Mouse (Mus musculus) embryonic facial prominence, embryonic 10.5 days (tissue): ENCODE measurements around the gene Ninj1. TPM values are rescaled to one million over a fixed set of nuclear protein-coding genes. Genes with fewer than 3 reads are reported as not detected.

ENCODE experiments used
- DNase-seq: peaks from one replicate; pipeline ENCODE4 v3.0.0-alpha.2; 2017; ENCODE audit warnings: low spot score
- H3K27ac ChIP-seq: fragments of 300-500 bp; sonication (generic); replicated peaks from 2 replicates; pipeline ENCODE4 v1.5.1; 2016; ENCODE audit warnings: mild to moderate bottlenecking
- H3K27me3 ChIP-seq: fragments of 300-500 bp; sonication (generic); replicated peaks from 2 replicates; pipeline ENCODE4 v1.6.1; 2016; ENCODE audit warnings: low read depth, mild to moderate bottlenecking; ENCODE audit not compliant: poor library complexity, severe bottlenecking
- H3K36me3 ChIP-seq: fragments of 300-500 bp; sonication (generic); replicated peaks from 2 replicates; pipeline ENCODE4 v1.6.1; 2016; ENCODE audit warnings: mild to moderate bottlenecking, moderate library complexity
- H3K4me1 ChIP-seq: fragments of 300-500 bp; sonication (generic); 2 replicates; pipeline ENCODE4 v1.6.1; 2016
- H3K4me3 ChIP-seq: fragments of 300-500 bp; sonication (generic); 2 replicates; pipeline ENCODE4 v1.5.1; 2016; ENCODE audit warnings: mild to moderate bottlenecking, moderate library complexity
- H3K9me3 ChIP-seq: fragments of 300-500 bp; sonication (generic); 2 replicates; pipeline ENCODE4 v1.6.1; 2016; ENCODE audit warnings: mild to moderate bottlenecking
- WGBS: fragments of 180-500 bp; shearing (Covaris S2); methylation state at CpG from one replicate; pipeline ENCODE4 v1.1.7; 2016; 5-methylcytosine and 5-hydroxymethylcytosine counted together
- polyA plus RNA-seq: library from polyadenylated mRNA; unstranded; fragments of >200 nt; fragmentation: Nextera tagmentation; extraction: Ambion mirVana; gene quantifications from 2 replicates; pipeline ENCODE4 v1.2.1, GENCODE M21; 2016

The Ninj1 gene
- polyA plus RNA-seq, 1 experiment from 2014 or later = 28.0 TPM

DNA sequence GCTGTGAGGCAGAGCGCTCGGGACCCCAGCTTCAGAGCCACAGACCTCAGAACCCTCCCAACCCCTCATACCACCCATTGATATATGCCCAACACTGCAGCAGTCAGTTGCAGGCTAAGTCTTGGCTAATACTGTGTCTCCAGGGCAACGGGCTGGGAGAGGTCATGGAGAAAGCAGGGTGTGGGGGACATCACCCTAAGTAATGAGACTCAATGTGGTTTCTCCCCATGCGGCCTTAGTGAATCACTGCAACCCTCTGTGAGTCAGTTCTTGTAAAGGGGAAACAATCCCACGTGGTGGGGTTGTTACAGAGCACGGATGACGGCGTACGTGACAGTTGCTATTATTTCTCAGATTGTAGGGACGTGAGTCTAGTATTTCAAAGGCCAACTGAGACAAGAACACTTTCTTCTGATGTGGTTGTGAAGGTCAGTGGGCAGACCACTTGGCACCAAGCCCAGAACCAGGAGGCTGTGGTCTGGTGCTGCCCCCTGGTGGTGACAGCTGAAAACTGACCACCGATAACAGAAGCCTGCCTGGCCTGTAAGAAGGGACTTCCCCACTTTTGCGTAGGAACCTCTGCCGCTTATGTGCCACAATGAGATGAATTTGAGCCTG lies 18.2 kb downstream of the Ninj1 start:
- Histone ChIP-seq H3K36me3 (no peaks in the 10 kb centered on the region), H3K9me3 (no peaks in the 10 kb centered on the region), H3K4me1 (peaks cover 11% of the 10 kb centered on the region), H3K27me3 (no peaks in the 10 kb centered on the region), H3K27ac (no peak overlapping the region), H3K4me3 (no peak overlapping the region)
- peak; percentile 84 for DNase-seq
- 57% methylated on average over 13 of the region's 13 CpGs for WGBS

DNA sequence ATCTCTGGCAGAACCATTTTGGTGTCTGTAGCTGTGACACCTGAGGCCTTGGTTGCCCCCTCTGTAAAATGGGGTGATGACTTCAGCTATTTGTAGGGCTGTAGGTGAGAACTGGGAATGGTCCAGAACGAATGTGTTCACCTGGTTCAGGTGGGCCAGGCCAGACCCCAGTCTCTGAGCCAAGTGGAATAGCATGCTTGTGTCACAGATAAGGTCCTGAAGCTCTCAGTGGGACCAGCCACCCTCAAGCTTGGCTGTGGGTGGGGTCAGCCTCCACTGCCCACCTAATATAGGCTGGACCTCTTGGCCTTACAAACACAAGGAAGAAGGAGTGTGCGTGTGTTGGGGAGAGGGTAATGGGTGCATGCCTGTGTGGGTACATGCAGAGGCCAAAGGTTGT lies 19.1 kb downstream of the Ninj1 start:
- Histone ChIP-seq H3K27ac (no peak overlapping the region), H3K27me3 (no peaks in the 10 kb centered on the region), H3K9me3 (no peaks in the 10 kb centered on the region), H3K36me3 (no peaks in the 10 kb centered on the region), H3K4me1 (peaks cover 18% of the 10 kb centered on the region), H3K4me3 (no peak overlapping the region)
- DNase-seq = no peak
- WGBS = 88% methylated on average over 2 of the region's 2 CpGs

DNA sequence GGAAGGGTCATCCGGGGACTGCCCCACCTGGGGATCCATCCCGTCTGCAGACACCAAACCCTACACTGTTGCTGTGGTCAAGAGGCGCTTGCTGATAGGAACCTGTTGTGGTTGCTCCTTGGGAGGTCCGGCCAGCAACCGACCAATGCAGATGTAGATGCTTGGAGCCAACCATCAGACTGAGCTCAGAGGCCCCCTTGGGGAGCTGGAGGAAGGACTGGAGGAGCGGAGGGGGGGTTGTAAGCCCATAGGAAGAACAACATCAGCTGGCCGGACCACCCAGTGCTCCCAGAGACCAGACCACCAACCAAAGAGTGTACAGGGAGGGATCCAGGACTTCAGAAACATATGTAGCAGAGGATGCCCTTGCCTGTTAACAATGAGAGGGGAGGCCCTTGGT lies 22.0 kb downstream of the Ninj1 start:
- Histone ChIP-seq H3K27me3 (peaks cover 17% of the 10 kb centered on the region), H3K36me3 (no peaks in the 10 kb centered on the region), H3K4me3 (no peak overlapping the region), H3K27ac (no peak overlapping the region), H3K9me3 (no peaks in the 10 kb centered on the region), H3K4me1 (peaks cover 33% of the 10 kb centered on the region)
- WGBS = 70% methylated on average over 7 of the region's 7 CpGs
- no peak for DNase-seq

DNA sequence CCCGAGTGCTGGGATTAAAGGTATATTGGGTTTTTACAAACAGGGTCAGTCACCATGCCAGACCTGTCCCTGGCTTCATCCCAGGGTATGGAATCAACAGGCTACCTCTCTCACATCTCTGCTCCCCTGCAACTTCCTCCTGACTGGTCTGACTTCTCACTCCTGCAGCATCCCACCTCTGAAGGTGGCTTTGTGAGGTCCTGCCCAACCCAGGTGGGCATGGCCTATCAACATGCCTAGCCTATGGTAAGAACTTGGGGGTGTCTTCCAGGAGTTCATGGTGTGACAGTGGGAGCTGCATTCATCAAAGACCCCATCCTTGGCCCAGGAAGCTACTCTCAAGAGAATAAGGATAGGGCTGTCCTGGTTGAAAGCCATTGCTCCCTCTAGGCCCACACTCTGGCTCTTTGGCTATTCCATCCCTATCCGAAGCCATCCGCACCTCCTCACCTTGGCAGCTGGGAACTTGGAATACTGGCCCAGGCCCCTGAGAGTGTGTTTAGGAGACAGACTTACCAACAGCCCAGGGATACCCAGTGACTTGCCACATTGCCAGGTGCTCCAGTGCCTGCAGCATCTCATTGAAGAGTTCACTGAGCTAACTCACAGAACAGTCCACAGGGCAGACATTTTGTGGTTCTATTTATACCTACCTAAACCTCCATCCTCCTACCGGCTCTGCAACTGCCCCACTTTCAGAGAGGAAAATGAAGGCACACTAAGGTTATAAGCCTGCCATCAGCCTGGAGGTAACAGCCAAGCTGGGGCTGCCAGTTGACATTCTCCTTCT lies 25.6 kb downstream of the Ninj1 start:
- Histone ChIP-seq H3K36me3 (no peaks in the 10 kb centered on the region), H3K4me1 (peaks cover 57% of the 10 kb centered on the region), H3K27ac (no peak overlapping the region), H3K27me3 (peaks cover 40% of the 10 kb centered on the region), H3K4me3 (no peak overlapping the region), H3K9me3 (no peaks in the 10 kb centered on the region)
- DNase-seq = no peak
- 81% methylated on average over 4 of the region's 4 CpGs for WGBS

DNA sequence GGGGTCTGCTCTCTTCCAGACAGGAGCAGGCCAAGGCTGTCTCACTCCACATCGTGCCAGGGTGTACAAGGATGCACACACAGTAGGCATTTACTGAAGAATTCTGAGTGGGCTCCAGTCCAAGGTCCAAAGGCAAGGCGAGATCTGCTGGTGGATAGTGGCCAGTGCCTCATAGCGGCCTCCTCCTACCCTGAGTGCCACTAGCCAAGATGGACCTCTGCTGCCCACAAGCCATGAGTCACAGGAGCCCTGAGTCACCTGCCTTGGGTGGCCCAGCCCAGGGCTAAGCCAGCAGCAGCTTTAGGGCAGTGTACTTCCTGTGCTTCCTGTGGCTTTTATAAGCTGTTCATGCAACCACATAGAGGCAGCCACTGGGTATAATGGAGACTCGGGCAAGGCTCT lies 26.2 kb downstream of the Ninj1 start:
- Histone ChIP-seq H3K27ac (no peak overlapping the region), H3K36me3 (no peaks in the 10 kb centered on the region), H3K4me1 (peaks cover 57% of the 10 kb centered on the region), H3K4me3 (no peak overlapping the region), H3K9me3 (no peaks in the 10 kb centered on the region), H3K27me3 (peaks cover 45% of the 10 kb centered on the region)
- no peak for DNase-seq
- 67% methylated on average over 4 of the region's 4 CpGs for WGBS

DNA sequence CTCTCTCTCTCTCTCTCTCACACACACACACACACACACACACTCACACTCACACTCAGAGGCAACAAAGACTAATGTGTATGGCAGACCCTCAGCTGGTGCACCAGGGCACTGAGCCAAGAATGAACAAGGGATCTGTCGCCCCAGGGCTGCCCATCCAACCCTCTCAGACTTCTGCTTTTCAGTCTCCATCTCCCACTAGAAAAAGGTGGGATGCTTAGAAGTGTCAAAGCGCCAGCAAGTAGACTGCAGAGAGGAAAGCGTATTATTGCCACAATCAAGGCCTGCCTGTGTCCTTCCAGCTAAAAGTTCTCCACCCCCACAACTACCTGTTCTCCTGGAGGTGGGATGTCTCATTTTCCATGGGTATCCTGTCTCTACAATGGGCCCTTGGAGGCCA lies 27.2 kb downstream of the Ninj1 start:
- Histone ChIP-seq H3K36me3 (no peaks in the 10 kb centered on the region), H3K4me3 (peak overlapping the region; percentile 84; the same call in 1 of the 2 replicates), H3K27ac (no peak overlapping the region), H3K9me3 (no peaks in the 10 kb centered on the region), H3K27me3 (peaks cover 51% of the 10 kb centered on the region), H3K4me1 (peaks cover 57% of the 10 kb centered on the region)
- DNase-seq = no peak
- 88% methylated on average over 3 of the region's 3 CpGs for WGBS

DNA sequence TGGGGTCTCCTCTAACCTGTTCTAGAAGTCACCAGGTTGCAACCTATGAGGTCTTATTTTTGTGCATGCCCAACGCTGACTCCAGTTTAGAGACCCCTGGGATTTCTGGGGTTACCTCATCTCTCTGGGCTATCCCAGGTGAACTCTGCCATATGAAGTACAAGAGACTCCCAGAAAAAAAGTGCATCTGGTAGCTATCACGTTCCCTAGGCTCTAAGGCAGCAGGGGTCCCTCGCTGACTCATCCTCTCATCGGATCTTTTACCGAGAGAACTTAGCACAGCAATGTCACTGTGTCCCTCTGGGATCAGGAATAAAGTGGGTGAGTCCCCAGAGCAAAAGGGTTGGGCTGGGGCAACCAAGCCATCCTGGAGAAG lies 27.8 kb downstream of the Ninj1 start:
- Histone ChIP-seq H3K9me3 (no peaks in the 10 kb centered on the region), H3K36me3 (no peaks in the 10 kb centered on the region), H3K4me1 (peaks cover 55% of the 10 kb centered on the region), H3K4me3 (peak overlapping the region; percentile 84), H3K27me3 (peaks cover 51% of the 10 kb centered on the region), H3K27ac (peak overlapping the region; percentile 86)
- 10% methylated on average over 5 of the region's 5 CpGs for WGBS
- DNase-seq = no peak

DNA sequence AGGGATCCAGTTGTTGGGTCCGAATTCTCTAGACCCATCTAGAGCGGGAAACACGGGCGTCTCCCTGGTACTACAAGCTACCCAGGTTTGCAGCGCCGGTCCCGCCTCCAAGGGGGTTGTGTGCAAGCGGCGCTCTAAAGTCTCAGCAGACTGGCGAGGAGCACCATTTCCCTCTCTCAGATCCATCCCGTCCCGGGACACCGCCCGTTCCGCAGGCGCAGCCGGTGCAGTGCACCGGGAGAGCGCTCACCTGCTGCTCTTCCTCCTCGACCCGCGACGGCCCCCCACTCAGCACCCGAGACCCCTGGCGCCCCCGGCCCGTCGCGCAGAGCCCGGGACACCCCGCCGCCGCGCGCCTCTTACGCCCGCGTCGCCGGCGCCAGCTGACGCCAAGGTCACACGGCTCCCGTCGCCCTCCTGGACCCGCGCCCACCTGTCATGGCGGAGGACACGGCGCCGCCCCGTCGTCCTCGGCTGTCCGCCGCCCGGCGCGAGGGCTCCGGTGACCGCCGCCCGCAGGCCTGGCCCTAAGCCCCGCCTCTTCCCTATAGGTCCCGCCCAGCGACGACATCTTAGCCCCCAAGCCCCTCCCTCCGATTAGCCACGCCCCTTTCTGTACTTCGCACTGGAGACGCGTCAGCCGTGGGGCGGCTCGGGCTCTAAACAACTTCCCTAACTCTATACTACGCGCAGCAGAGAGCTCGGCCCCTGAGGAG lies 28.4 kb downstream of the Ninj1 start, which contains the start of gene Card19:
Gene Card19, minus strand, starts transcription at position 534 of the 716 bp plus-strand sequence.
- H3K4me1 ChIP-seq = peaks cover 55% of the 10 kb centered on the region
- H3K27me3 ChIP-seq = peaks cover 55% of the 10 kb centered on the region
- H3K27ac ChIP-seq = peak within 1 kb of the TSS; percentile 86
- no peaks in the 10 kb centered on the region for H3K9me3 ChIP-seq
- peak; percentile 93 for DNase-seq
- no peaks in the 10 kb centered on the region for H3K36me3 ChIP-seq
- under 1% methylated on average over 78 of the region's 78 CpGs for WGBS
- peak within 1 kb of the TSS; percentile 84 for H3K4me3 ChIP-seq

DNA sequence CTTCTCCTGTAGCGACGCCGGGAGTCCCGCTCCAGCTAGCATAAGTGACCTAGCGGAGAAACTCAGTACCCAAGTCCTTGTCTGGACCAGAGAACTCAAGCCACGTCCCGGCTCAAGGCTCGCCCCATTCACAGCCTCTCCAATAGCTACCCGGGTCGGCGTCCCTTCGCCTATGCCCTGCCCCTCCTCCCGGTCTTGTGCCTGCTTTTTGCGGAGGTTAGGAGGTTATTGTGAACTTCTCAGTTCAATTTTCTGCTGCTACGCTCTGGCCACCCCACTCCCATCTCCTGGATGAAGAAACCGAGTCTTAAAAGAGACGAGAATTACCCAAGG lies 28.9 kb downstream of the Ninj1 start:
- 3% methylated on average over 17 of the region's 17 CpGs for WGBS
- H3K4me1 ChIP-seq = peaks cover 50% of the 10 kb centered on the region
- no peaks in the 10 kb centered on the region for H3K36me3 ChIP-seq
- DNase-seq = no peak
- H3K9me3 ChIP-seq = peaks cover 4% of the 10 kb centered on the region; the same call in 1 of the 2 replicates
- H3K27me3 ChIP-seq = peaks cover 55% of the 10 kb centered on the region
- H3K27ac ChIP-seq = peak overlapping the region; percentile 86
- peak overlapping the region; percentile 84 for H3K4me3 ChIP-seq

DNA sequence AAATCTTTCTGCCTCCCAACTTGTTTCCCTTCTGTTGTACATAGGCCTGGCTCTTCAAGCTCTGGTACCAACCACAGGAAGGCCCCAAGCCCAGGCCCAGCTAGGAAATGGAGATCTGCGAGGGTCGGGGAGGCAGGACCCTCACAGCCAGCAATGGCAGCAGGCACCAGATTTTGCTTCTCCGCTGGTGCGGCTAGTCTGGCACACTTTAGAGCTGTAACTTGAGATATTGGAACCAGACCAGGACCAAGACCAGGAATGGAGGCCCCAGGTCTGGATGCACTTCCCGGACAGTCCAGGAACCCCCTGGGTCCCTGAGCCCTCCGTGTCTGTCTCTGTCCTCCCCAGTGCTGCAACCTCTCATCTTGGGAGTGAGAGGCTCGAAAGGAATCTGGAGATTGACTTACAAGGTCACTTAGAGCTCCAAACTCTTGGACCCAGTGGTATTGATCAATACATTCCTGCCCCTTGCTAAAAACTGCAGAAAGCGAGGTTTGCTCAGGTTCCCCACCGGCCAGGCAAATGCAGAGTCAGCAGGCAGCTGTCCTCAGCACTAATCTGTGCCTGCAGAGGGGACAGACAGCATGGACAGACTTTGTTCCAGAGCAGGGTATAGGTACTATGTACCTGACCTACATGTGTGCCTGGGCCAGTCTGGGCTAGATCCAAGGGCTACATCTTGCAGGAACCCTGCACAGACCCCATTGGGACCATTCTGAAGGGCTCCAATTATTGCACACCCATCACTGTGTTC lies 29.7 kb downstream of the Ninj1 start:
- DNase-seq = peak; percentile 53
- Histone ChIP-seq H3K4me3 (peak overlapping the region; percentile 84), H3K4me1 (peaks cover 42% of the 10 kb centered on the region), H3K9me3 (peaks cover 4% of the 10 kb centered on the region; the same call in 1 of the 2 replicates), H3K27me3 (peaks cover 55% of the 10 kb centered on the region), H3K36me3 (no peaks in the 10 kb centered on the region), H3K27ac (peak overlapping the region; percentile 86; the same call in 1 of the 2 replicates)
- WGBS = 40% methylated on average over 9 of the region's 9 CpGs

DNA sequence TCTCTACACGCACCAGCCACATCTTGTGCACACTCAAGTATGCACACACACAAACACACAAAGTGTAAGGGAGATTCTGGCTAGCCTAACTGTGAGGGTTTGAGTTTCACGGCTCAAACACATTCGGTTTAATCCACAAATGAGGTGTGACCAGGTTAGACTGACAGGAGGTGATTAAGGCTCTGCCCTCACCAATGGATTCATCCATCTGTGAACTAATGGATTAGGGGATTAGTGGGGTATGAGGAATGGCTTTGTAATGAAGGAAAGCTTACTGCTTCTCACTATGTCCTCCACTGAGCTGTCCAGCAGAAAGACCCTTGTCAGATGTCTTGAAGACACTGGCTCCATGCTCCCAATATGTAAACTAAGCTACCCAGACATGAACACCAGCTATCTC lies 31.4 kb downstream of the Ninj1 start:
- no peak overlapping the region for H3K4me3 ChIP-seq
- H3K36me3 ChIP-seq = no peaks in the 10 kb centered on the region
- peaks cover 4% of the 10 kb centered on the region; the same call in 1 of the 2 replicates for H3K9me3 ChIP-seq
- H3K27ac ChIP-seq = no peak overlapping the region
- WGBS = 45% methylated on average over 3 of the region's 3 CpGs
- no peak for DNase-seq
- H3K27me3 ChIP-seq = peaks cover 50% of the 10 kb centered on the region
- peaks cover 35% of the 10 kb centered on the region for H3K4me1 ChIP-seq

DNA sequence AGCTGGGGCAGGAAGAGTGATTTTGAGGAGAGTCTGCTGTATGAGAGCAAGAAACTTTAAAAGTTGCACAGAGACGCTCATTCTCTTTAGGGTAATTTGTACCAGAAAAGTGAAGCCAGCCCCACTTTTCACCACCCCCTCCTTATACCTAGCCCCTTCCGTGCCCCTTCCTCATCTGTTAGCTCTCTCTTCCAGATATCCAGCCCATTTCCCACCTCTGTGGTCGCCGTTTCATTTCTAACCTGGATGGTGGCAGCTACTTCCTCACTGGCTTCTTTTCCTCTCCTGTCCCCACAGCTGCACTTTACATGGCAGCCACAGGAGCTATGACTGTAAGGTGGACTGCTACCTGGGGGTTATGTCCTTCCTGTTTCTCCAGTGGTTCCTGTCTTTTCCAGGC lies 32.1 kb downstream of the Ninj1 start:
- Histone ChIP-seq H3K4me3 (no peak overlapping the region), H3K27ac (no peak overlapping the region), H3K4me1 (peaks cover 37% of the 10 kb centered on the region), H3K36me3 (no peaks in the 10 kb centered on the region), H3K9me3 (peaks cover 4% of the 10 kb centered on the region; the same call in 1 of the 2 replicates), H3K27me3 (peaks cover 50% of the 10 kb centered on the region)
- no peak for DNase-seq
- WGBS = 91% methylated on average over 4 of the region's 4 CpGs
